Mouse (Mus musculus) limb, embryonic 14.5 days (tissue): ENCODE data around the gene Serpina11. TPM values are rescaled to one million over a fixed set of nuclear protein-coding genes. Genes with fewer than 3 reads are reported as not detected.

Source experiments
- ATAC-seq: fragments of 200-750 bp; cut with Nextera tagmentation; 2 replicates; pipeline ENCODE4 v1.8.0; 2017; ENCODE audit warnings: low read depth, moderate number of reproducible peaks, moderate TSS enrichment; ENCODE audit not compliant: low FRiP score
- DNase-seq: peaks from one replicate; pipeline ENCODE4 v3.0.0-alpha.2; 2015; ENCODE audit warnings: low spot score
- H3K27ac ChIP-seq: fragments of 300-500 bp; sonication (generic); replicated peaks from 2 replicates; pipeline ENCODE4 v1.5.1; 2014; ENCODE audit warnings: low read depth, mild to moderate bottlenecking, low read length, moderate library complexity, mixed read lengths
- H3K27me3 ChIP-seq: fragments of 300-500 bp; sonication (generic); 2 replicates; pipeline ENCODE4 v1.6.1; 2014; ENCODE audit warnings: low read length, mixed read lengths; ENCODE audit not compliant: control insufficient read depth, insufficient read depth
- H3K36me3 ChIP-seq: fragments of 300-500 bp; sonication (generic); 2 replicates; pipeline ENCODE4 v1.6.1; 2014; ENCODE audit warnings: mild to moderate bottlenecking, low read length, moderate library complexity, mixed read lengths; ENCODE audit not compliant: control insufficient read depth, insufficient read depth
- H3K4me1 ChIP-seq: fragments of 300-500 bp; sonication (generic); 2 replicates; pipeline ENCODE4 v1.6.1; 2014; ENCODE audit warnings: antibody characterized with exemption, low read length, mixed read lengths; ENCODE audit not compliant: control insufficient read depth, insufficient read depth
- H3K4me2 ChIP-seq: fragments of 300-500 bp; sonication (generic); replicated peaks from 2 replicates; pipeline ENCODE4 v1.6.1; 2014; ENCODE audit warnings: low read depth, mild to moderate bottlenecking, low read length, moderate library complexity; ENCODE audit not compliant: severe bottlenecking
- H3K4me3 ChIP-seq: fragments of 300-500 bp; sonication (generic); replicated peaks from 2 replicates; pipeline ENCODE4 v1.5.1; 2014; ENCODE audit warnings: low read length
- H3K9ac ChIP-seq: fragments of 300-500 bp; sonication (generic); 2 replicates; pipeline ENCODE4 v1.6.1; 2014; ENCODE audit warnings: mild to moderate bottlenecking, low read depth, low read length, moderate library complexity; ENCODE audit not compliant: severe bottlenecking
- H3K9me3 ChIP-seq: fragments of 300-500 bp; sonication (generic); 2 replicates; pipeline ENCODE4 v1.6.1; 2016; ENCODE audit warnings: low read length; ENCODE audit not compliant: control insufficient read depth
- POLR2A ChIP-seq: fragments of 200-500 bp; IDR thresholded peaks from 2 replicates; pipeline ENCODE4 v1.8.0; 2012; ENCODE audit warnings: inconsistent platforms, mild to moderate bottlenecking, moderate library complexity, borderline replicate concordance; ENCODE audit not compliant: insufficient read depth, insufficient read length; ENCODE audit errors: extremely low read depth
- WGBS: fragments of 180-500 bp; shearing (Covaris S2); extraction: QIAGEN DNeasy Blood & Tissue Kit; methylation state at CpG from one replicate; pipeline ENCODE4 v1.1.7; 2014; 5-methylcytosine and 5-hydroxymethylcytosine counted together
- polyA plus RNA-seq, 2 experiments: library from polyadenylated mRNA; depleted of rRNA in 1 of 2; stranded (reverse) in 1 of 2; unstranded in 1 of 2; fragments of >200 nt; fragmentation: Nextera tagmentation in 1 of 2; extraction: Ambion mirVana in 1 of 2; gene quantifications; 2 replicates each; pipeline versions ENCODE4 v1.2.1 to v1.2.3; 2012 to 2014

Serpina11 gene
- polyA plus RNA-seq, 2 experiments: not detected

DNA sequence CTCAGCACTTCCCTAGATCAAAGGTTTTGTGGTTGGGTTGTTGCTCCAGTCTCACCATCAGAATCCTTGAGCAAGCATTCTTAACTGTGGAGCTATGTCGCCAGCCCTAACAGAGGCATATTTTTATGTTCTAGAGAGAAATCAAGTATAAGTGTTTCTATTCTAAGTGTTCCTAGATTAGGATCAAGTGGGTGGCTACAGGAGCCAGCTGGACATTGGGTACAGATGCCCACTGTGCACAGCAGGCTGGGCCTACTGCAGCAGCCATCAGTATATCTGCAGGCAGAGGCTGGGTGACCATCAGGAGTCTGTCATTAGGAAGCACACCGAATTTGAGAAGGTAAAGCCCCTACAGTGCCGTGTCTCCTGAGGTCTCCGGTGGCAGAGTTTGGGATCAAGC lies 18.7 kb downstream of the Serpina11 start:
- H3K4me3 ChIP-seq: no peak overlapping the region
- H3K4me1 ChIP-seq: no peaks in the 10 kb centered on the region
- H3K27me3 ChIP-seq: no peaks in the 10 kb centered on the region
- no peaks in the 10 kb centered on the region for H3K36me3 ChIP-seq
- no peak overlapping the region for H3K27ac ChIP-seq
- ATAC-seq (no peak), DNase-seq (no peak)
- no peak for TF ChIP-seq POLR2A
- H3K9ac ChIP-seq: no peak overlapping the region
- H3K9me3 ChIP-seq: no peaks in the 10 kb centered on the region
- 90% methylated on average over 4 of the region's 4 CpGs for WGBS
- no peak overlapping the region for H3K4me2 ChIP-seq

DNA sequence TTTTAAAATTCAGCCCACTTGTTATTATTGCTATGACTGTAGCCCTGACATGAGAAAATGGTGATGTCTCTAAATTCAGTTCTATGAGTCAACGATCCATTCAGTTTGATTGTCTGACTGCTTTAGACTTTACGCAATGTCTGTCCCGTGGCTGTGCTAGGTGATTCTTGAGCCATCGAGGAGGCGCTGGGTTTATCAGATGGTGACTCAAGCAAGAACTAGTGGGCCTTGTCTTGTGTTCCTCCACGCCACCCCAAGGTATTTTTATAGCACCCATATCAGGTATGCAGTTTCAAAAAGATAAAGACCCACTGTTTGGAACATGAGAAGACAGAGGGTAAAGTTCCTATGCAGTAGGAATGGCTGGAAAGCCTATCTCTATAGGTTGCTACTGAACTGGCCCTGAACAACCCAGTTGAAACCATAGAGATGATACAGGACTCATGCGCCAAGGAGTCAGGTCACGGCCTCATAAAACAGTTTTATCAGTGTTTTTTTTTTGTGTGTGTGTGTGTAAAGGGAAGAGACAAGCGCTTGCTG lies 20.1 kb downstream of the Serpina11 start:
- Histone ChIP-seq H3K9me3 (no peaks in the 10 kb centered on the region), H3K4me1 (no peaks in the 10 kb centered on the region), H3K27me3 (no peaks in the 10 kb centered on the region), H3K36me3 (no peaks in the 10 kb centered on the region), H3K4me3 (no peak overlapping the region), H3K9ac (no peak overlapping the region), H3K4me2 (no peak overlapping the region), H3K27ac (no peak overlapping the region)
- no peak for DNase-seq
- ATAC-seq: no peak
- no peak for TF ChIP-seq POLR2A
- 88% methylated on average over 9 of the region's 9 CpGs for WGBS

DNA sequence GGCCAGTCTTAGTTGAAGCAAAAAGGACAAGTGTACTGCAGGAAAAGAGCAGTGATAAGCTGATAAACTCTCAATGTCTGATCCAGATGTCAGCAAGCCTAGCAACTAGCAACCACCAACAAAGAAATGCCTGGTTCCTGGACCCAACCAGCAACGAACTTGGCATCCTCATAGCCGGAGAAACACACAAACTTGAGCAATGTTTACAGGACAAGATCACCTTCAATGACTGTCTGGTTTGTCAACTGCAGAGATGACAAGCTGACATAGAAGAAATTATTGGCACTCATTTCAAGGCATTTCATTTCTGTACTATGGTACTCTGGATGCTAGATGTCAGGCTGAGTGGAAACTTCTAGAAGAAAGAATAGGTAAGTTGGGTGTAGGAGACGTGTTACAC lies 23.0 kb downstream of the Serpina11 start:
- no peak for DNase-seq
- Histone ChIP-seq H3K9ac (no peak overlapping the region), H3K4me1 (no peaks in the 10 kb centered on the region), H3K4me3 (no peak overlapping the region), H3K4me2 (no peak overlapping the region), H3K27ac (no peak overlapping the region), H3K27me3 (no peaks in the 10 kb centered on the region), H3K36me3 (no peaks in the 10 kb centered on the region), H3K9me3 (no peaks in the 10 kb centered on the region)
- 67% methylated on average over 3 of the region's 3 CpGs for WGBS
- TF ChIP-seq POLR2A: no peak
- no peak for ATAC-seq

- Histone ChIP-seq H3K4me1 (no peaks in the 10 kb centered on the region), H3K36me3 (no peaks in the 10 kb centered on the region), H3K4me3 (no peak overlapping the region), H3K9me3 (no peaks in the 10 kb centered on the region), H3K27me3 (no peaks in the 10 kb centered on the region), H3K4me2 (no peak overlapping the region), H3K9ac (no peak overlapping the region), H3K27ac (no peak overlapping the region)
- DNase-seq (no peak), ATAC-seq (no peak)
- no peak for TF ChIP-seq POLR2A
- 78% methylated on average over 4 of the region's 4 CpGs for WGBS
These were observed 26.5 kb downstream of the Serpina11 start for GRCm38 (mm10) chr12:103963288-103963687.

GRCm38 (mm10) chr12:103962860-103963259 lies 26.9 kb downstream of the Serpina11 start:
- 71% methylated on average over 8 of the region's 8 CpGs for WGBS
- H3K4me3 ChIP-seq: no peak overlapping the region
- H3K27ac ChIP-seq: no peak overlapping the region
- no peaks in the 10 kb centered on the region for H3K9me3 ChIP-seq
- DNase-seq (no peak), ATAC-seq (no peak)
- H3K4me2 ChIP-seq: no peak overlapping the region
- no peak overlapping the region for H3K9ac ChIP-seq
- no peaks in the 10 kb centered on the region for H3K4me1 ChIP-seq
- TF ChIP-seq POLR2A: no peak
- H3K27me3 ChIP-seq: no peaks in the 10 kb centered on the region
- H3K36me3 ChIP-seq: no peaks in the 10 kb centered on the region

DNA sequence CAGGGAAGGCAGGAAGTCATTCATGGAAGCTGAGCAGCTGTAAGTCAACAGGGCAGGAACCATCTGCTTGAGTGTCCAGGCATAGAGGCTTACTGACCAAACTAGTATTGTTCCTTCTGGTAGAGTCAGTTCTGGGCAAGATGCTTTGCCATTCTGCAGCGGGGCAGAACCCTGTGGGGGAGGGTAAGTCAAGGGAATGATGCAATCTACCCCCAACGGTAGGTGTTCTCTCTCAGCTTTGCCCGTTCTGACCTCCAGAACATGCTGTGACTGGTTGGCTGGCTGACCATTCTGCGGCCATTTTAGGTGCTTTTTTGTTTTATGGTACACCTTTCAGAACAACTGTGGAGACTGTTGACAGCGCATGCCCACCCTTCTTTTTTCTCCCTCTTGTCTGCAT lies 27.4 kb downstream of the Serpina11 start:
- DNase-seq: no peak

More for the DNA sequence above, 27.4 kb downstream of the Serpina11 start:
- Histone ChIP-seq H3K4me2 (no peak overlapping the region), H3K4me1 (no peaks in the 10 kb centered on the region), H3K27me3 (no peaks in the 10 kb centered on the region), H3K9me3 (no peaks in the 10 kb centered on the region), H3K9ac (no peak overlapping the region), H3K36me3 (no peaks in the 10 kb centered on the region), H3K27ac (no peak overlapping the region), H3K4me3 (no peak overlapping the region)
- no peak for TF ChIP-seq POLR2A
- WGBS: 86% methylated on average over 5 of the region's 5 CpGs
- ATAC-seq: no peak
